Mouse (Mus musculus): Measurements from ENCODE around the gene Chrd. TPM values are rescaled to one million over a fixed set of nuclear protein-coding genes. Genes with fewer than 3 reads are reported as not detected.

Gene Chrd
- polyA plus RNA-seq, 1 experiment from 2014 or later: 0.83 TPM

DNA sequence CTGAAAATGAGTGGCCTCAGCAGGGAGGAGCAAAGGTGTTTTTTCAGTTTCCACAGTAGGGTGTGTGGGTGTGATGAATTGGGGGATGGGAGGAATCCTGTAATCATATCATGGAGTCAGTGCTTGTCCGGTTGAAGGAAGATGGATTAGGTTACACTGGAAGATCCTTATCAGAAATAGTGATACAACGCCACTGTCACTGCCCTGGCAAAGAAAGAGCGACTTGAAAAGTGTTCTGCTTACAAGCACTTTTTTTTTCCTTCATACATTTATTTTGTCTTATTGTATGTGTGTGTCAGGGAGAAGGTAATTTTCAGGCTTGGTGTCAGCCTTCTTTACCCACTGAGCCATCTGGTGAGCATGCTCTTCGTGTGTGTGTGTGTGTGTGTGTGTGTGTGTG, 10.2 kb upstream of the Chrd start:
- H3K27ac ChIP-seq (replicated peaks): no peak overlapping the region
- no peaks in the 10 kb centered on the region for H3K9me3 ChIP-seq
- no peak for ATAC-seq (ENCODE audit: extremely low read depth, insufficient number of reproducible peaks, low FRiP score, low TSS enrichment)
- 52% methylated on average over 4 of the region's 4 CpGs for WGBS
- H3K9ac ChIP-seq: no peak overlapping the region
- peaks cover 12% of the 10 kb centered on the region; the same call in 1 of the 2 replicates for H3K27me3 ChIP-seq (replicated peaks)
- H3K4me3 ChIP-seq: no peak overlapping the region
- H3K4me1 ChIP-seq: peaks cover 7% of the 10 kb centered on the region
- no peak overlapping the region for H3K4me2 ChIP-seq
- H3K36me3 ChIP-seq: peaks cover 32% of the 10 kb centered on the region

DNA sequence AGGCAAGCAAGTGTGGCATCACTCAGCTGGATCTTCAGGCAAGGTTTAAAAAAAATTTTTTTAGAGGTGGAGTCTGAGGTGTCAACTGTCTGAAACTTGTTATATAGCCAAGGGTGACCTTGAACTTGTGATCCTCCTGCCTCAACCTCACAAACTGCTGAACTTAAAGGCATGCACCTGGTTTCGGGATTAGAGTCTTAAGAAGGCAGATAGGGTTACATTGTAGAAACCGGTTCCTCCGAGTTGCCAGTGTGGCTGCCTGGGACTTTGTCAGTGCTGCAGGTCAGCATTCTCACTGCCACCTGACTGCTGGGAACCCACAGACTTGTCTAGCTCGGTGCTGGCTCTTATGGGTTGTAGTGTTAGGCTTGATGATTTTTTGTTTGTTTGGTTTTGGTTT, 9.7 kb upstream of the Chrd start:
- 46% methylated on average over 4 of the region's 4 CpGs for WGBS
- Histone ChIP-seq H3K27me3 (replicated peaks) (peaks cover 15% of the 10 kb centered on the region), H3K36me3 (peaks cover 32% of the 10 kb centered on the region), H3K4me1 (peaks cover 7% of the 10 kb centered on the region), H3K4me3 (no peak overlapping the region), H3K4me2 (no peak overlapping the region), H3K9ac (no peak overlapping the region), H3K27ac (replicated peaks) (no peak overlapping the region), H3K9me3 (no peaks in the 10 kb centered on the region)
- no peak for ATAC-seq (ENCODE audit: extremely low read depth, insufficient number of reproducible peaks, low FRiP score, low TSS enrichment)

DNA sequence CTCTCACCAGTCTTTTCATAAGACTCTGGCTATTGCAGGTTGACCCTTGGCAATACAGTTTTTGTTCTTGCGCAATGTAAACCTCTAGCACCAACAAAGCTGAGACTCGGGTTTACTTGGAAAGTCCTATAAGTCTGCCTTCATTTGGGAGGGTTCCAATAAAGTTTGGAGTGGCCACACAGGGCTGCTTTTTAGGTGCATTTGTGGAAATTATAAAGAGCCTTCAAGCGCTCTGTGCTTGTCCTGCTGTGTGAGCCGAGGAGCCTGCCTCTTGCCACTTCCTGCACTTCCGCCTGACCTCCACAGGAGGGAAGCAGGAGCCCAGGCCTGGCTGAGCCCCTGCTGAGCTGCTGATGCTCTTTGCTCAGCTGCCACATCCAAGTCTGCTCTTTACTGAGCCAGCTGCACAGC, 8.6 kb upstream of the Chrd start:
- peaks cover 24% of the 10 kb centered on the region for H3K27me3 ChIP-seq (replicated peaks)
- no peak overlapping the region for H3K4me2 ChIP-seq
- H3K4me3 ChIP-seq: no peak overlapping the region
- ATAC-seq (ENCODE audit: extremely low read depth, insufficient number of reproducible peaks, low FRiP score, low TSS enrichment): no peak
- peaks cover 32% of the 10 kb centered on the region for H3K36me3 ChIP-seq
- no peak overlapping the region for H3K27ac ChIP-seq (replicated peaks)
- H3K9ac ChIP-seq: no peak overlapping the region
- no peaks in the 10 kb centered on the region for H3K9me3 ChIP-seq
- 29% methylated on average over 5 of the region's 5 CpGs for WGBS
- no peaks in the 10 kb centered on the region for H3K4me1 ChIP-seq

DNA sequence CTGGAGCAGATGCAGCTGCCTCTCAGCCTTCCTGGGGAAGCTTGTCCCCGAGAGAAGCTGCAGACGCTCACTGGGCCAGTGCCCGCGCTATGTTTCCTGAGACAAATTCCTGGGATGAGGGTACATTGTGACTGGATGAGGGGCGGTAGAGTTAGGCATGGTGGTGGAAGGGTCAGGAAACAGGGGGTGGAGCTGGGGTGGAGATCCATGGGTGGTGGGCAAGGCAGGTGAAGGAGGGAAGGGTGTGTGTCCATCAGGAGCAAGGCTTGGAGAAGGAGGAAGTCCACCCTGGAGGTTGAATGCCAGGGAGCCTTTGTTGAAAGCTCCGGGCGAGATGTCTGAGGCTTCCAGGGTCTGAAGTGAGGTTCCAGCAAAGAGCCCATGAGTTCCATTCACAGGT, 7.6 kb upstream of the Chrd start:
- Histone ChIP-seq H3K4me1 (no peaks in the 10 kb centered on the region), H3K4me2 (no peak overlapping the region), H3K9me3 (no peaks in the 10 kb centered on the region), H3K36me3 (peaks cover 23% of the 10 kb centered on the region), H3K27ac (replicated peaks) (no peak overlapping the region), H3K4me3 (no peak overlapping the region), H3K27me3 (replicated peaks) (peaks cover 25% of the 10 kb centered on the region), H3K9ac (no peak overlapping the region)
- WGBS: 65% methylated on average over 7 of the region's 7 CpGs
- no peak for ATAC-seq (ENCODE audit: extremely low read depth, insufficient number of reproducible peaks, low FRiP score, low TSS enrichment)

DNA sequence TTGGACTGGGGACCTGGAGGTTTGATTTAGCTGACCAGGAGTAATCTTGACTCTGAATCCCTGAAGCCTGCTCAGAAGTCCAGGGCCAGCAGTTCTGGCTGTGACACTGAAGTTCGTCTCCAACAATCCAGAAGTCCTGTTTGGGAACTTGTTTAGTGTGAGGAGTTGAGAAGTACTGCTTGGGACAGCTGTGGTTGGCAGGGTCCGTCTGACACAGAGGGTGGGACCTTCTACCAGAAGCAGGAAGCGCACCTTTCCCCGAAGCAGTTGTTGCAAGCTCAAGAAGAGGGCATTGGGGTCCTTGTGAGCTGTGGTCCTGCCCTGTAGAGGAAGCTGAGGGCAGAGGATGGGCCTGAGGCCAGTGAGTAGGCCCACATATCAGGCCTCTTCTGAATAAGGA, 7.2 kb upstream of the Chrd start:
- Histone ChIP-seq H3K27ac (replicated peaks) (no peak overlapping the region), H3K4me3 (no peak overlapping the region), H3K9me3 (no peaks in the 10 kb centered on the region), H3K4me2 (no peak overlapping the region), H3K36me3 (peaks cover 18% of the 10 kb centered on the region), H3K9ac (no peak overlapping the region), H3K4me1 (no peaks in the 10 kb centered on the region), H3K27me3 (replicated peaks) (peaks cover 29% of the 10 kb centered on the region)
- ATAC-seq (ENCODE audit: extremely low read depth, insufficient number of reproducible peaks, low FRiP score, low TSS enrichment): no peak
- 75% methylated on average over 4 of the region's 4 CpGs for WGBS

DNA sequence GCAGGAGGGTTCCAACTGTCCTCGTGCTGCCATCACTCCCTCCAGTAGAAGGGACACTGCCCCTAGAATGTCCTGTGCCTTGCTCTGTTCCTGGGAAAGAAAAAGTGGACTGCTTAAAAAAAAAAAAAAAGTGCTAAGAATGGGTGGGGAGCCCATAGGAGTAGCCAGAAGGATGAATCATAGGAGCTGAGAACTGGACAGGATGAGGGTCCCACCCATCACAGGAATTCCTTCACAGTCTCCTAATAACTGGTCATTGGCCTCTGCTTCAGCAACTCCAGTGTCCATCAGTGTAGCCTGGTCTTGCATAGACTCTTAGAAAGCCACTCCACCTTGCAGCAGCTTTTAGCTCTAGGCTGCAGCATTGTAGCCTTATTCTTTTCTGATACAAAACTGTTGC, 6.5 kb upstream of the Chrd start:
- no peak overlapping the region for H3K4me3 ChIP-seq
- no peak overlapping the region for H3K9ac ChIP-seq
- ATAC-seq (ENCODE audit: extremely low read depth, insufficient number of reproducible peaks, low FRiP score, low TSS enrichment): no peak
- H3K27me3 ChIP-seq (replicated peaks): peaks cover 35% of the 10 kb centered on the region
- H3K4me2 ChIP-seq: no peak overlapping the region
- H3K36me3 ChIP-seq: peaks cover 12% of the 10 kb centered on the region
- 47% methylated on average over 1 of the region's 1 CpGs for WGBS
- no peaks in the 10 kb centered on the region for H3K9me3 ChIP-seq
- no peaks in the 10 kb centered on the region for H3K4me1 ChIP-seq
- H3K27ac ChIP-seq (replicated peaks): no peak overlapping the region

DNA sequence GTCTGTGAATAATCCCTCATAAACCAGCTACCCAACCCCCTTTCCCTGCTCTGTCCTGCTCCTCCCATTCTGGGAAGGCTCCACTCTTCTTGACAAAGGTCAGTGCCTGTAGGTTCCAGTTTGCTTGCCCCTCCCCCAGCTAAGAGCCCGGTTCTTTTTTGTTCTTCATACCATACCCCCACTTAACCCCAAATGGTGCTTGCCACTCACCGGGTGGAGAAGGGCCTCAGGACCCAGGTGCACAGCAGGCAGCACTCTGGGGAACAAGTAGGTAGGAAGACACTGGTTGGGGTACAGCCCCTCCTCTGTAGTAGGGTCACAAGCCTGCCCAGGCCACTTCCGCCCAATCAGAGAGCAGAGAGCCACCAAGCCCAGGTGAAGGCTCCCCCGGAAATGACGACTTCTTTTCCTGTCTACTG, 2.6 kb upstream of the Chrd start:
- H3K9ac ChIP-seq: no peak overlapping the region
- H3K4me1 ChIP-seq: peaks cover 20% of the 10 kb centered on the region
- no peaks in the 10 kb centered on the region for H3K36me3 ChIP-seq
- 28% methylated on average over 5 of the region's 5 CpGs for WGBS
- no peak overlapping the region for H3K4me3 ChIP-seq
- ATAC-seq (ENCODE audit: extremely low read depth, insufficient number of reproducible peaks, low FRiP score, low TSS enrichment): 0 out of 2 replicates have a peak, but pooled peaks have one; percentile 12
- peaks cover 73% of the 10 kb centered on the region for H3K27me3 ChIP-seq (replicated peaks)
- H3K4me2 ChIP-seq: no peak overlapping the region
- H3K27ac ChIP-seq (replicated peaks): no peak overlapping the region
- no peaks in the 10 kb centered on the region for H3K9me3 ChIP-seq

DNA sequence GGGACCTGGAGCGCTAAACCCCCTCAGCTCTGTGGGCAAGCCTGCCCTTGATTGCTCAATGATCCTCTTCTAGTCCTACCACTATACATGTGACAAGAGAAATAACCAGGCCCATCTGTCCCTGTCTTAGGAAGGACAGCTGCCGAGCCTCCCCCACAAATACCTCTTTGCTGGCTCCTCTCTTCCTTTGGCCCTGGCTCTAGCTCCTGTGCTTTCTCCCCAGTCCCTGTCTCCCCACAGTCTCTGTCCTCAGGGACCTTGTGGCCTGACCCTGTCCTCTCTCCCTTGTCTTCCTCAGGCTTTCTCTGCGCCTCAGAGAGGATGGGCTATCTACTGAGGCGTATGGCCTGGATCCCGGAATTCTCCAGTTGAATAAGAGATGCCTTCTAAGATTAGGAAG, 1.2 kb upstream of the Chrd start:
- H3K27ac ChIP-seq (replicated peaks): no peak overlapping the region
- peaks cover 20% of the 10 kb centered on the region for H3K4me1 ChIP-seq
- H3K36me3 ChIP-seq: no peaks in the 10 kb centered on the region
- ATAC-seq (ENCODE audit: extremely low read depth, insufficient number of reproducible peaks, low FRiP score, low TSS enrichment): no peak
- H3K4me2 ChIP-seq: no peak overlapping the region; the same call in 1 of the 2 replicates
- WGBS: 55% methylated on average over 5 of the region's 5 CpGs
- no peak overlapping the region for H3K4me3 ChIP-seq
- no peaks in the 10 kb centered on the region for H3K9me3 ChIP-seq
- H3K27me3 ChIP-seq (replicated peaks): peaks cover 83% of the 10 kb centered on the region
- H3K9ac ChIP-seq: no peak overlapping the region

DNA sequence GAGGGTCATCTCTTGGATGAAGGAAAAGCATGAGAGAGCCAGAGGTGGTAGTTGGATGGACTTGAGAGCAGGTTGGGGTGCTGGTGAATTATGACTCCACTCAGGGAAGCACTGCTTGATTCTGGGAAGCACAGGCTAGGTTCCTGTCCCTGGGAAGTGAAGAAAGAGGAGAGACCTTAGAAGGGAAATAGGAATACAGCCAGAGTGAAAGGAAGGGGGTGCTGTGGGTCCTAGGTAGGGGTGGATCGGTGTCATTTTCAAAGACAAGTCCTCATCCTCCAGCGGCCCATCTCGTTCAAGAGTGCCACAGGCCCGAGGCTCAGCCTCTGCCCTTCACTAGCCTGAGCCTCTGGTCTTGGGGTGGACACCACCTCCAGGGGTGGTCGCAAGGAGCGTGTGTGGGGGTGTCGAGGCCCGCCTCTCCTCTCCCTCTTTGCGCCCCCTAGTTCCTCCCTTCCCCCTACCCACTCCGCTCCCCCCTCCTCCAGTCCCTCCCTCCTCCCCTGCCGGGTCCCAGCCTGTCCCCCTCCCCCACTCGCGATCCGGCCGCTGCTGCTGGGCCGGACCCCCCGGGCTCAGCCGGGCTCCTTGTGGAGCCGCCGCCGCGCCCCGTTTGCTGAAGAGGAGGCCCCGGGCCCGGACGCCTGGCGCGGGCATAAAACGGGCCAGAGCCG, 539 bp upstream of the Chrd start:
- Histone ChIP-seq H3K4me1 (peaks cover 20% of the 10 kb centered on the region), H3K27me3 (replicated peaks) (peaks cover 84% of the 10 kb centered on the region), H3K9me3 (no peaks in the 10 kb centered on the region), H3K36me3 (no peaks in the 10 kb centered on the region), H3K4me2 (peak overlapping the region; percentile 96), H3K4me3 (peak overlapping the region; percentile 70), H3K9ac (peak overlapping the region; percentile 83), H3K27ac (replicated peaks) (no peak overlapping the region)
- 2% methylated on average over 19 of the region's 30 CpGs for WGBS
- 0 out of 2 replicates have a peak, but pooled peaks have one; percentile 33 for ATAC-seq (ENCODE audit: extremely low read depth, insufficient number of reproducible peaks, low FRiP score, low TSS enrichment)

DNA sequence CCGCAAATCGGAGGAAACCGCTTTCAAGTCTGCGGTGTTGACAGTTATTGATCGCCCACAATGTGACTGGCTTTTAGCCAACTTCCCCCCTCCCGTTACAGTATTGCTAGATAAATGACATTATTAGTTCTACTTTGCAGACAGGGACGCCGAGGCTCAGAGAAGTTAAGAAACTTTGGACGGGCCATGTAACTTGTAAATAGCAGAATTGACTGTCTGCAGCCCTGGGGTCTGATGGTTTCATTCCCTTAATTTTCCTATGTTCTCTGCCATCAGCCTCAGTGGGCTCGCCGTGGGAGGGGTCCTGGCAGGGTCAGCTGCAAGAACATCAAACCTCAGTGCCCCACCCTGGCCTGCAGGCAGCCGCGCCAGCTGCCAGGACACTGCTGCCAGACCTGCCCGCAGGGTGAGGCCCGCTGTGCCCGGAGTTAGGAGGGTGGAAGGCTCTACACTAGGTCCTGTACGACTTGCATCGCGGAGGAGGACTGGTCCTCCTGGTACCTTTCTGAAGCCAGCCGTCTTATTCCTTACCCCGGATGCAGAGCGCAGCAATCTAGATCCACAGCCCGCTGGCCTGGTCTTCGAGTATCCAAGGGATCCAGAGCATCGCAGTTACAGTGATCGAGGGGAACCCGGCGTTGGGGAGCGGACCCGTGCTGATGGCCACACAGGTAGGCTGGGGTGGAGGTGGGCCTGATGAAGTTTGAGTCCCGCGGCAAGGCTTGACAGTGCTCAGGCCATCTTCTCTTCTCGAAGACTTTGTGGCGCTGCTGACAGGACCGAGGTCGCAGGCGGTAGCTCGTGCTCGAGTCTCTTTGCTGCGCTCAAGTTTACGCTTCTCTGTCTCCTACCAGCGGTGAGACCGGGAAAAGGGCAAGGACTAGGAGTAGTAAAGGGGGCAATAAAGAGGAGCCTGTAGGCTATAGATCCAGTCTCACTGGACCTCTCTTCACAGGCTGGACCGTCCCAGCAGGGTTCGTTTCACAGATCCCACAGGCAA, 1.1 kb downstream of the Chrd start, which contains the start of gene Thpo:
Thpo (minus strand) TSS at position 781 of the 1,000 bp plus-strand sequence.
- Histone ChIP-seq H3K36me3 (no peaks in the 10 kb centered on the region), H3K27me3 (replicated peaks) (peaks cover 87% of the 10 kb centered on the region), H3K4me2 (peak within 1 kb of the TSS; percentile 96), H3K4me1 (peaks cover 20% of the 10 kb centered on the region), H3K27ac (replicated peaks) (no peak within 1 kb of the TSS), H3K9ac (peak within 1 kb of the TSS; percentile 83), H3K9me3 (no peaks in the 10 kb centered on the region), H3K4me3 (peak within 1 kb of the TSS; percentile 70)
- ATAC-seq (ENCODE audit: extremely low read depth, insufficient number of reproducible peaks, low FRiP score, low TSS enrichment): no peak
- 3% methylated on average over 45 of the region's 45 CpGs for whole genome bisulfite sequencing

DNA sequence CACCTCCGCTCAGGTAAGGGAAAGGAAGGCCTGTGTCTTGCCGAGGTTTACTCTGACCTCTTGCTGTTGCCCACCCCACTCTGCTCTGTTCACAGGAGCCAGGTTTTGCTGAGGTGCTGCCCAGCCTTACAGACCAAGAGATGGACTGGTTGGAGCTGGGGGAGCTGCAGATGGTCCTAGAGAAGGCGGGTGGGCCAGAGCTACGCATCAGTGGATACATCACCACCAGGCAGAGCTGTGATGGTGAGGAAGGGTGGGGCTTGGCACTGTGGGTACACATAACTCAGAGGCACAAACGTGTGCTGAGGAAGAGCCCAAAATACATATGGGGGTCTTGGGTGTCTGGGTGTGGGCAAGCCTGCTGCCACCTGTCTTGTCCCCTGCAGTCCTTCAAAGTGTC, 2.7 kb downstream of the Chrd start:
- peaks cover 87% of the 10 kb centered on the region for H3K27me3 ChIP-seq (replicated peaks)
- H3K4me3 ChIP-seq: no peak overlapping the region
- 66% methylated on average over 5 of the region's 5 CpGs for WGBS

More for the DNA sequence above, 2.7 kb downstream of the Chrd start:
- no peaks in the 10 kb centered on the region for H3K9me3 ChIP-seq
- no peak overlapping the region for H3K4me2 ChIP-seq
- no peak for ATAC-seq (ENCODE audit: extremely low read depth, insufficient number of reproducible peaks, low FRiP score, low TSS enrichment)
- H3K27ac ChIP-seq (replicated peaks): no peak overlapping the region
- no peak overlapping the region for H3K9ac ChIP-seq
- no peaks in the 10 kb centered on the region for H3K36me3 ChIP-seq
- H3K4me1 ChIP-seq: peaks cover 20% of the 10 kb centered on the region

All from heart, embryonic 13.5 days (tissue).